Mouse (Mus musculus): ENCODE data around the gene Drg1. TPM values are rescaled to one million over a fixed set of nuclear protein-coding genes. Genes with fewer than 3 reads are reported as not detected.
A peak's percentile ranks its signal among the peaks of the same experiment; 100 is the strongest.

Gene Drg1
- polyA plus RNA-seq, 1 experiment, result 50.0 TPM

DNA sequence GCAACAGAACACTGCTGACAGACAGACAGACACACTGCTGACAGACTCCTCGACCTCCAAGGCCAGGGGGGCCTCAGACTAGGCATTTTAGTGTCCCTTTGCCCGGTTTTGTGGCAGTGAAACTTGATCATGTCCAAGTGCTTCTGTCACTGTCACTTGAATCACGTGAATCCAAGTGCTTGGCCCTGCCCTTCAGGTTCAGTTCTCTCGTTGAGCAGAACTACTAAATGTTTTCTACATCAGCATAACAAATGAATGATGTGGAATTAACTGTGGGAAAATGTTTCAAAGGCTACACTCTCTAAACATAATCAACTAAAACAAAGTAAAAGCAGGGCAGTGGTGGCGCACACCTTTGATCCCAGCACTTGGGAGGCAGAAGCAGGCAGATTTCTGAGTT, 12.1 kb upstream of the Drg1 start:
- Histone ChIP-seq H3K27ac (replicated peaks; ENCODE audit: low read depth, low read length) (no peak overlapping the region), H3K4me1 (ENCODE audit: control insufficient read depth, insufficient read depth, insufficient read length, low read length) (no peaks in the 10 kb centered on the region), H3K4me3 (ENCODE audit: insufficient read depth, low read depth, low read length) (no peak overlapping the region)

DNA sequence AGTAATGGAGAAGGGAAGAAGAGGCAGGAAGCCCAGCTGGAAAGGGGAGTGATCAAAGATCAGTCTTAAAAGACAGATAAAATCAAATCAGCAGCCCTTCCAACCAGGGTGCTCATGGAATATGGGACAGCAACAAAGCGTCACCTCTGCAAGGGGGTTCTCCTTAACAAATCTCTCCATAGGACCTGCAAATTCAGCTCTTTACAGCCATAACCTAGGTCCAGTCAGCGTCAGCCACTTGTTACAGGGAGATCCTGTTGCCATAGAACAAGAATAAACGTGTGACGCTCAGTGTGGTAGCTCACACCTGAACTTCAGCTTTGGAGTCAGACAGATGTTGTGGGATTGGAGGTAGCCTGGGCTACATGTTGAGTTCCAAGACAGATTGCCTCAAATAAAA, 3.0 kb upstream of the Drg1 start:
- Histone ChIP-seq H3K27ac (replicated peaks; ENCODE audit: low read depth, low read length) (no peak overlapping the region), H3K4me1 (ENCODE audit: control insufficient read depth, insufficient read depth, insufficient read length, low read length) (peaks cover 3% of the 10 kb centered on the region; the same call in 1 of the 2 replicates), H3K4me3 (ENCODE audit: insufficient read depth, low read depth, low read length) (no peak overlapping the region)

GRCm38 (mm10) chr11:3267133-3267532, 918 bp upstream of the Drg1 start:
- peak overlapping the region; percentile 33; the same call in 1 of the 2 replicates for H3K4me3 ChIP-seq (ENCODE audit: insufficient read depth, low read depth, low read length)

GRCm38 (mm10) chr11:3265291-3266078, 730 bp downstream of the Drg1 start:
- peak overlapping the region; percentile 88 for H3K4me3 ChIP-seq (ENCODE audit: insufficient read depth, low read depth, low read length)
- peak overlapping the region; percentile 68 for H3K27ac ChIP-seq (replicated peaks; ENCODE audit: low read depth, low read length)
- peaks cover 3% of the 10 kb centered on the region; the same call in 1 of the 2 replicates for H3K4me1 ChIP-seq (ENCODE audit: control insufficient read depth, insufficient read depth, insufficient read length, low read length)

More at GRCm38 (mm10) chr11:3267133-3267532, 918 bp upstream of the Drg1 start:
- peaks cover 3% of the 10 kb centered on the region; the same call in 1 of the 2 replicates for H3K4me1 ChIP-seq (ENCODE audit: control insufficient read depth, insufficient read depth, insufficient read length, low read length)
- no peak overlapping the region for H3K27ac ChIP-seq (replicated peaks; ENCODE audit: low read depth, low read length)

- H3K4me1 ChIP-seq (ENCODE audit: control insufficient read depth, insufficient read depth, insufficient read length, low read length), result no peaks in the 10 kb centered on the region
- H3K27ac ChIP-seq (replicated peaks; ENCODE audit: low read depth, low read length), result no peak overlapping the region
- no peak overlapping the region for H3K4me3 ChIP-seq (ENCODE audit: insufficient read depth, low read depth, low read length)
These were observed 6.7 kb downstream of the Drg1 start for GRCm38 (mm10) chr11:3259537-3259936.

DNA sequence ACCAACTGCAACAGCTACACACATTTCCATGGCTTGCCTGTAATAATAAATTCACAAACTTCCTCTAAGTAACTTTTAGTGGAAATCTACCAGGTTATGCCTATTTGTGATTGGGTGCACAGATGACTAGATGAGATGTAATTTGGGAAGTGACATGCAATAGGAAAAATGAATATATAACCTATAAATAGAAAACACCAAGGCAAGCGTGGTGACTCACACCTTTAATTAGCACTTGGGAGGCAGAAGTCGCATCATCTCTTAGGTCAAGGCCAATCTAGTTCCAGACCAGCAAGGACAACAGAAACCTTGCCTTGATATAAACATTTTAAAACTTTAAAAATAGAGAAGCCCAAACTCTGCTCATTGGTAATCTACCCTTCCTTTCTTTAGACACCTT, 18.8 kb downstream of the Drg1 start:
- H3K4me3 ChIP-seq (ENCODE audit: insufficient read depth, low read depth, low read length), result no peak overlapping the region
- H3K4me1 ChIP-seq (ENCODE audit: control insufficient read depth, insufficient read depth, insufficient read length, low read length), result no peaks in the 10 kb centered on the region
- H3K27ac ChIP-seq (replicated peaks; ENCODE audit: low read depth, low read length), result no peak overlapping the region

DNA sequence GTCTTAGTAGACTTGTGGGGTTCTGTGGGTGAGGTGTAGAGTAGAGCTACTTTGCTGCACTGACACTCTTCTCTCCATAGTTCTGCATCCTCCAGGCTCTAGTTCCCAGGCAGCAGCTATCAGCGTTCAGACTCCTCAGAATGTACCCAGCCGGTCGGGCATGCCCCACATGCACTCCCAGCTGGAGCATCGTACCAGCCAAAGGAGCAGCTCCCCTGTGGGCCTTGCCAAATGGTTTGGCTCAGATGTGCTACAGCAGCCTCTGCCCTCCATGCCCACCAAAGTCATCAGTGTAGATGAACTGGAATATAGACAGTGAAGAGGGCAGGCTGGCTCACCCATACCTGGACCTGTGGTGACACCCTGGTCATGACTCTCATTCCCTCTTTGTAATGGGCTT, 22.4 kb downstream of the Drg1 start:
- no peak overlapping the region for H3K4me3 ChIP-seq (ENCODE audit: insufficient read depth, low read depth, low read length)
- no peaks in the 10 kb centered on the region for H3K4me1 ChIP-seq (ENCODE audit: control insufficient read depth, insufficient read depth, insufficient read length, low read length)
- no peak overlapping the region for H3K27ac ChIP-seq (replicated peaks; ENCODE audit: low read depth, low read length)

GRCm38 (mm10) chr11:3242395-3242794, 23.8 kb downstream of the Drg1 start:
- Histone ChIP-seq H3K27ac (replicated peaks; ENCODE audit: low read depth, low read length) (no peak overlapping the region), H3K4me3 (ENCODE audit: insufficient read depth, low read depth, low read length) (no peak overlapping the region), H3K4me1 (ENCODE audit: control insufficient read depth, insufficient read depth, insufficient read length, low read length) (no peaks in the 10 kb centered on the region)

- Histone ChIP-seq H3K4me3 (ENCODE audit: insufficient read depth, low read depth, low read length) (no peak overlapping the region), H3K27ac (replicated peaks; ENCODE audit: low read depth, low read length) (no peak overlapping the region), H3K4me1 (ENCODE audit: control insufficient read depth, insufficient read depth, insufficient read length, low read length) (no peaks in the 10 kb centered on the region)
These were observed 30.9 kb downstream of the Drg1 start for GRCm38 (mm10) chr11:3235277-3235676.

DNA sequence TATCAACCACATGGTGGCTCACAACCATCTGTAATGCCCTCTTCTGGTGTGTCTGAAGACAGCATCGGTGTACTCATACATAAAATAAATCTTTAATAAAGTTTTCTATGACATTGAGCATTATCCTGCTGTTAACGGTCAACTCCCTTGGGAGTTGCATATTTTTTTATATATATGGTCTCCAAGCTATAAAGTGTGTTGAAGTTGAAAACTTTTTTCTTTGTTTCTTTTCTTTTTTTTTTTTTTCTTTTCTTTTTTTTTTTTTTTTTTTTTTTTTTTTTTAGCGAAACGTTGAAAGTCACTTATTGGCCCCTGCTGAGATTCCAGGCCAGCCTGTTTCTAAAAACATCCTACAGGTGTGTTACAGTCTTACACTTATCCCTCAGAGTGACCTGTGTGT, 32.5 kb downstream of the Drg1 start:
- H3K4me1 ChIP-seq (ENCODE audit: control insufficient read depth, insufficient read depth, insufficient read length, low read length), result no peaks in the 10 kb centered on the region
- H3K4me3 ChIP-seq (ENCODE audit: insufficient read depth, low read depth, low read length), result no peak overlapping the region

DNA sequence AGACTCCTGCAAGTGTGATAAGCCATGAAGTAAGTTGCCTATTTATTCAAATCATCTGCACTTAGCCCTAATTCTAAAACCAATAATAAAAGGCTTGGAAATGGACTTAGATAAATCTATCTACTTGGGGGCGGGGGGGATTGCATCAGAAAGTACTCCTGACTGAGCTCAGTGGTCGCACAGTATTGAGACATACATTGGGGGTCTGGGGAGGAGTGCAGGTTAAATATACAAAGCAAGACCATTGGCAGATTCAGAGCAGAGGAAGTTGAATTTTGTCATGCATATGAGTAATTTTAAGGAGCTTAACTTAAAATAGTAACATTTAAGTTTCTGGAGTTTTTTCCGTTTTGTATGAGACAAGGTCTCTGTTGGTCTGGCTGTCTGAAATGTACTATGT, 34.0 kb downstream of the Drg1 start:
- Histone ChIP-seq H3K4me3 (ENCODE audit: insufficient read depth, low read depth, low read length) (no peak overlapping the region), H3K4me1 (ENCODE audit: control insufficient read depth, insufficient read depth, insufficient read length, low read length) (no peaks in the 10 kb centered on the region)

More for the DNA sequence above, 32.5 kb downstream of the Drg1 start:
- H3K27ac ChIP-seq (replicated peaks; ENCODE audit: low read depth, low read length), result no peak overlapping the region

GRCm38 (mm10) chr11:3227113-3227512, 39.1 kb downstream of the Drg1 start:
- Histone ChIP-seq H3K4me1 (ENCODE audit: control insufficient read depth, insufficient read depth, insufficient read length, low read length) (no peaks in the 10 kb centered on the region), H3K27ac (replicated peaks; ENCODE audit: low read depth, low read length) (no peak overlapping the region), H3K4me3 (ENCODE audit: insufficient read depth, low read depth, low read length) (no peak overlapping the region)

More for the DNA sequence above, 34.0 kb downstream of the Drg1 start:
- H3K27ac ChIP-seq (replicated peaks; ENCODE audit: low read depth, low read length), result no peak overlapping the region

- no peak overlapping the region for H3K4me3 ChIP-seq (ENCODE audit: insufficient read depth, low read depth, low read length)
- H3K4me1 ChIP-seq (ENCODE audit: control insufficient read depth, insufficient read depth, insufficient read length, low read length), result no peaks in the 10 kb centered on the region
- no peak overlapping the region for H3K27ac ChIP-seq (replicated peaks; ENCODE audit: low read depth, low read length)
These were observed 43.1 kb downstream of the Drg1 start for GRCm38 (mm10) chr11:3223105-3223504.

- no peak overlapping the region for H3K4me3 ChIP-seq (ENCODE audit: insufficient read depth, low read depth, low read length)
- no peaks in the 10 kb centered on the region for H3K4me1 ChIP-seq (ENCODE audit: control insufficient read depth, insufficient read depth, insufficient read length, low read length)
- H3K27ac ChIP-seq (replicated peaks; ENCODE audit: low read depth, low read length), result no peak overlapping the region
These were observed 53.7 kb downstream of the Drg1 start for GRCm38 (mm10) chr11:3212526-3212925.

- Histone ChIP-seq H3K27ac (replicated peaks; ENCODE audit: low read depth, low read length) (no peak overlapping the region), H3K4me1 (ENCODE audit: control insufficient read depth, insufficient read depth, insufficient read length, low read length) (no peaks in the 10 kb centered on the region), H3K4me3 (ENCODE audit: insufficient read depth, low read depth, low read length) (no peak overlapping the region)
These were observed 59.4 kb downstream of the Drg1 start for GRCm38 (mm10) chr11:3206783-3207182.

DNA sequence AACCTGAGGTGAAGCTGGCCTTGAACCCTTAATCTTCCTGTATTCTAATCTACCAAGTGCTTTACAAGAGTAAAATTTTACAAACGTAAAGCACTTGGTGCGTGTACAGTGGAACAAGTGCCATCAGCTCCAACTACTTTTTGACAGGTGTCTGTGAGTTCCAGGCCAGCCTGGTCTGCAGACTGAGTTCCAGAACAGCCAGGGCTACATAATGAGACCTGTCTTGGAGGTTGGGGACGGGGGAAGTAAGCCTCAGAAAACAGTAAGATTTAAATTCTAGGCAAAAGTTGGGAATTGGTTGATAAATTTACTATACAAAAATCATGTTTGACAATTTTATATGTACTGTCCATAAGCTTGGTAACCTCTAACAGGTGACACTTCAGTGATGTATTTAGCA, 61.0 kb downstream of the Drg1 start:
- Histone ChIP-seq H3K4me3 (ENCODE audit: insufficient read depth, low read depth, low read length) (no peak overlapping the region), H3K4me1 (ENCODE audit: control insufficient read depth, insufficient read depth, insufficient read length, low read length) (no peaks in the 10 kb centered on the region), H3K27ac (replicated peaks; ENCODE audit: low read depth, low read length) (no peak overlapping the region)
